Mouse (Mus musculus): ENCODE results near the gene Ercc2. TPM values are rescaled to one million over a fixed set of nuclear protein-coding genes. Genes with fewer than 3 reads are reported as not detected.
A peak's percentile ranks its signal among the peaks of the same experiment; 100 is the strongest.

Ercc2 gene
- polyA plus RNA-seq, 1 experiment: 47.0 TPM

- DNase-seq (ENCODE audit: extremely low spot score in 1 of 2, low spot score in 1 of 2): peak; percentile 49 to 94
Observed at GRCm38 (mm10) chr7:19443344-19443743, 61.5 kb downstream of the Ercc2 start.

DNA sequence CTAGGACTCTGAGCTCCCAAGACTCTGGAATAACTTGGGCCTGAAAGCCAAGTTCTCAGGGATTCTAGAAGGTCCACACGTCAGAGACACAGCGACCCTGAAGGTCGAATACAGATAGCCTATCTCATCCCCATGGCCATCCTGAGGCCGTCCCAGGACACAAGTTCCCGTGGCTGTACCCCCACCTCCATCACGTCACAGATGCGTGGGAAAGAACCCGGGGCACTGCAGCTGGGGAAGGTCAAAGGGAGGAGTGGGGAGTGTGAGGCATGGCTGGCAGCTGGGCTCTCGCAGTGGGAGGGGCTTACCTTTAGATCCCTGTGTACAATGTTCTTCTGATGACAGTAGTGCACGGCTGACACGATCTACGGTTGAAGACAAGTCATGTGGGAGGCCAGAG is 63.0 kb downstream of the Ercc2 start:
- DNase-seq (ENCODE audit: extremely low spot score in 1 of 2, low spot score in 1 of 2): no peak

Other genes starting within 250 kb of the Ercc2 start
- gene Qpctl, start 232.7 kb upstream of the Ercc2 start, polyA plus RNA-seq (2012; rRNA removed): 15.3 and 16.7 TPM in 2 replicates
- gene Snrpd2, start 232.3 kb upstream of the Ercc2 start, polyA plus RNA-seq (2012; rRNA removed): 70.7 and 83.9 TPM in 2 replicates
- gene Gipr, start 215.9 kb upstream of the Ercc2 start, polyA plus RNA-seq (2012; rRNA removed): 11.0 and 11.9 TPM in 2 replicates
- 134 and 136 TPM in 2 replicates for gene Eml2, start 205.6 kb upstream of the Ercc2 start, polyA plus RNA-seq (2012; rRNA removed)
- 7.4 and 7.7 TPM in 2 replicates for gene Gpr4, start 169.5 kb upstream of the Ercc2 start, polyA plus RNA-seq (2012; rRNA removed)
- 40.9 and 41.0 TPM in 2 replicates for gene Opa3, start 153.7 kb upstream of the Ercc2 start, polyA plus RNA-seq (2012; rRNA removed)
- gene Vasp, start 110.2 kb upstream of the Ercc2 start, polyA plus RNA-seq (2012; rRNA removed): 22.2 and 24.9 TPM in 2 replicates
- 0.48 and 0.62 TPM in 2 replicates for gene Ppm1n, start 101.9 kb upstream of the Ercc2 start, polyA plus RNA-seq (2012; rRNA removed)
- gene Rtn2, start 99.4 kb upstream of the Ercc2 start, polyA plus RNA-seq (2012; rRNA removed): 128 and 135 TPM in 2 replicates
- gene Fosb, start 72.0 kb upstream of the Ercc2 start, polyA plus RNA-seq (2012; rRNA removed): 6.3 and 22.4 TPM in 2 replicates
- gene Ercc1, start 37.2 kb upstream of the Ercc2 start, polyA plus RNA-seq (2012; rRNA removed): 49.9 and 53.6 TPM in 2 replicates
- gene Cd3eap, start 22.5 kb upstream of the Ercc2 start, polyA plus RNA-seq (2012; rRNA removed): 12.7 and 15.2 TPM in 2 replicates
- 5.3 and 5.5 TPM in 2 replicates for gene Ppp1r13l, start 22.3 kb upstream of the Ercc2 start, polyA plus RNA-seq (2012; rRNA removed)
- 2.6 TPM in 2 replicates for gene Klc3, start 22.1 kb downstream of the Ercc2 start, polyA plus RNA-seq (2012; rRNA removed)
- gene Ckm, start 22.8 kb downstream of the Ercc2 start, polyA plus RNA-seq (2012; rRNA removed): 0.90 and 1.4 TPM in 2 replicates
- gene Mark4, start 76.8 kb downstream of the Ercc2 start, polyA plus RNA-seq (2012; rRNA removed): 47.5 and 49.9 TPM in 2 replicates
- gene Exoc3l2, start 81.3 kb downstream of the Ercc2 start, polyA plus RNA-seq (2012; rRNA removed): 0.32 and 0.40 TPM in 2 replicates
- 7.9 and 8.1 TPM in 2 replicates for gene Bloc1s3, start 126.4 kb downstream of the Ercc2 start, polyA plus RNA-seq (2012; rRNA removed)
- gene Trappc6a, start 126.4 kb downstream of the Ercc2 start, polyA plus RNA-seq (2012; rRNA removed): 23.7 and 30.1 TPM in 2 replicates
- 1.0 and 1.4 TPM in 2 replicates for gene Nkpd1, start 135.8 kb downstream of the Ercc2 start, polyA plus RNA-seq (2012; rRNA removed)
- gene Ppp1r37, start 181.1 kb downstream of the Ercc2 start, polyA plus RNA-seq (2012; rRNA removed): 131 and 146 TPM in 2 replicates
- 2.0 and 2.9 TPM in 2 replicates for gene Zfp296, start 195.3 kb downstream of the Ercc2 start, polyA plus RNA-seq (2012; rRNA removed)
- gene Gemin7, start 195.6 kb downstream of the Ercc2 start, polyA plus RNA-seq (2012; rRNA removed): 47.9 and 49.9 TPM in 2 replicates
- gene Clasrp, start 222.5 kb downstream of the Ercc2 start, polyA plus RNA-seq (2012; rRNA removed): 152 and 164 TPM in 2 replicates
- gene Relb, start 247.4 kb downstream of the Ercc2 start, polyA plus RNA-seq (2012; rRNA removed): 6.1 and 6.5 TPM in 2 replicates